Mouse (Mus musculus) 3T3-L1 (cell line): ENCODE measurements around the gene Rbck1.
A peak's percentile ranks its signal among the peaks of the same experiment; 100 is the strongest.

Source experiments
- DNase-seq: peaks from one replicate; pipeline ENCODE4 v3.0.0-alpha.2; 2015; ENCODE audit warnings: low read depth, low spot score

Gene Rbck1

DNA sequence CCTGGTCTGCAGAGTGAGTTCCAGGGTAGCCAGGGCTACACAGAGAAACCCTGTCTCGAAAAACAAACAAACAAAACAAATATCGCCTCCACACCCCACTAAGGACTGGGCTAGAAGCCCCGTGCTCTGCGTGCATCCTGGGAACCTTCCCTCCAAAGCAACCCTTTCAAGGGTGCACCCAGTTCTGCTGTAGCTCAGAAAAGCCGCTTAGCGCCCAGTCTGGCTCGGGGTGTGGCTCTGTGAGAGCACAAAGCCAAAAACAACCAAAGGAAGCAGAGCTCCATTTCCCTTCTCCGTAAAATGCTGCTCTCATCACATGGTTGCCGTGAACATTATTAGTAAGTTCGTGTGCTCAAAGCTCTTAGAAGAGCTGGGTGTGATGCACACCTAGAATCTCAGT is 11.9 kb upstream of the Rbck1 start:
- DNase-seq: peak; percentile 49

DNA sequence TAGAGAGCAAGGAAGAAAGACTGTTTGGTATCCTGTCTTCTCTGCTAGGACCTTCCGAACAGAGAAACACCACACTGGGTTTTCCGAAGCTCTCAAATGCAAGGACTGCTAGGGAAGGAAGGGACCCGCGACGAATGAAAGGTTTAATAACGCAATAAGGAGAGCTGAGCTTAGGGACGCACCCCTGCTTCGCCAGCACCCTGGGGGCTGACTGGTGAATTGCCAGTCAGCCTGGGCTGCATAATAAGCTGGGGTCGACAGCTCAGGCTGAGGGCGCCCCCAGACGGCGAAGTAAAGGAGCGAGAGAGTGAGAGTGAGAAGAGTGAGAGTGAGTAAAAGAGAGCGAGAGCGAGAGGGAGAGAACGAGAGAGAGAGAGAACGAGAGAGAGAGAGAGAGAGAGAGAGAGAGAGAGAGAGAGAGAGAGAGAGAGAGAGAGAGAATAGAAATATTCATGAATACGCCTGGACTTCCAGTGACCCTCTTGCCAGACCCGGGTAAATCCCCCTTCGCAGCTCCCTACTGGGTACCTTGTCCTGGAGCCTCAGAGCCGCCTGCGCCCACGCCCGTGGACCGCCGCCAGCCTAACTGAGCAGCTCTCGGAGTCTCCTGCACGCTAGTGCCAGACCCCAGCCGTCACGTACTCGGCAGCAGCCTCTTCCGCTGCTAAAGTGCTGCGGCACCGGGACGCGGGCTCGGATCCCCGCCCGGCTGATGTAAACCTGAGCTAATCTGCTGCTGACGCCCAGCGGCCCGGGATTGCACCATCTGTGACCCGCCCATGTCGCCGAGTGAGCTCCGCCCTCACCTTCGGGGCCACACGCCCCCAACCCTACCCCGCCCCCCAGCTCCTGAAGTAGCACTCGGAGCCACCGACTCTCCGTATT is 11.1 kb upstream of the Rbck1 start, which contains the start of gene Trib3:
Gene Trib3, minus strand, starts transcription at position 704 of the 885 bp plus-strand sequence.
- peak; percentile 92 for DNase-seq

DNA sequence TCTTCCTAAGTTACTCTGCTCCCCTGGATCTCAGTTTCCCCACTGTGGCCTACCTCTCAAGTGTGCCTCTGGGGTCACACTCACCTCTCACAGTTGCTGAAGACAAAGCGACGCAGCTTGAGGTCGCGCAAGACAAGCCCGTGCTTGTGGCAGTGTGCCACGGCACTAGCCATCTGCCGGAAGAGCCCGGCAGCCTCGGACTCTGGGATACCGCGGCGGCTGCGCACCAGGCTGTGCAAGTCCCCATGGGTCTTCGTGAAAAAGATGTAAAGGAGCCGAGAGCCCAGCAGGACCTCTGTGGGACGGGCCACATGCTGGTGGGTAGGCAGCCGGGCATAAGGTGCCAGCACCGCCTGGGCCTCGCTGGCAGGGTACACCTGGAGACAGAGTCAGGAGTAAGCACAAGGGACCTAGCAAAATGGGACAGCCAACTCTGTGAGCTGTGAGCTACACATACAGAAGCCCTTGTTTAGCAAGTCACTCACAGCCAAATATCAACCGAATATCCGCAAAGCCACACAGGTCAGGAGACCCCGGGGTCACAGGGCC is 7.3 kb upstream of the Rbck1 start:
- no peak for DNase-seq

DNA sequence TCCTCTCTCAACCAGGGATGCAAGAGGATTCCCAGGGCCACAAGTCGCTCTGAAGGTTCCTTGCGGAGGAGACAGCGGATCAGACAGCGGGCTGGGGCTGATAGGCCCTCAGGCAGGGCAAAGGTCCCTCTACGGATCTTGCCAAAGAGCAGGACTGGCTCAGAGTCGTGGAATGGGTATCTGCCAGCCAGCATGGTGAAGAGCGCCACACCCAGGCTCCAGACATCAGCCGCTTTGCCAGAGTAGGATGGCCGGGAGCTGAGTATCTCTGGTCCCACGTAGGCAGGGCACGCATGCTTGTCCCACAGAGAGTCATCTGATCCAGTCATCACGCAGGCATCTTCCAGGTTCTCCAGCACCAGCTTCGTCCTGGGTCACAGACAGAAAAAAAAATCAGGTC is 5.9 kb upstream of the Rbck1 start:
- DNase-seq: no peak

DNA sequence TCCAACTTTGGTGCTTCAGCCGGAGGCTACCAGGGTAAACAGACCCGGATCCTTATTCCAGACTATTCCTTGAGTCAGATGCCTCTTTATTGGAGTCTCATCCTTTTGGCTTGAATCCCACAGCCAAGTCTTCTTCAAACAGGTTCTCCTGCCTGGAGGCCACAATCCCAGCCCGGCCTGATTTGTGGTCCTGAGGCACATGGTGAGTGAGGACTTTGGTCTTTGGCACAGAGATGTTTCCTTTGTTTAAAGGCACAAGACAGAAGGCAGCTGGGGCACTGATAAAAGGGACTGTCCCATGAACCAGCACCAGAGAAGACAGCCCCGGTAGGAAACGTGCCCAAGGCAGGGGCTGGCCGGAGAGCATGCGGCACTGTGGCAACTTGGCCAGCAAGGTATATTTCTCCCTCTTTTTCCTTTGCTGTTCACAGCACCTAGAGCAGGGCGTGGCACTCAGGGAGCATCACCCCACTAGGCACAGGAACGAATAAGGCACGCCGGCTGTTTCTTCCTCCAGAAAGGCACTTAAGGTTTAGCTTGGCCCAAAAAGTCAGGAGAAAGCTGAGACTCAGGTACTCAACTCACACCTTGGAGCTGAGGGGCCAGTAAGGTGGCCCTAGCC is 5.2 kb upstream of the Rbck1 start:
- DNase-seq: no peak

DNA sequence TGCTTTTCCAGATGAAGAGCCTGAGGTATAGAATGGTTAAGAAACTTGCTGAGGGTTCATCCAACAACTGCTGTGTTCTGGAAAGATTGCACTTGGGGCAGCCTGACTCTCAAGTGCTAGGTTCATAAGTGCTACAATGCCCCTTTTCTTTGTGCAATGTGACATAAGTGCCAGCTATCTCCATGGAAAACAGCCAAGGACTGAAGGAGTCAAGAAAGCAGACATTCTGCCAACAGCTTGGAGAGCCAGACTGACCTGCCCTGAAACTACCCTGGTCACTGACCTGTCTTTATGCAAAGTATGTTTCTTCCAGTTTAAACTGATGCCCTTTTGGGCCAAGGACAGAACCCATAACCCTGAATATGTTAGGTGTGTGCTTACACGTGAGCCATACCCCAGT is 4.4 kb upstream of the Rbck1 start:
- DNase-seq: peak; percentile 60

DNA sequence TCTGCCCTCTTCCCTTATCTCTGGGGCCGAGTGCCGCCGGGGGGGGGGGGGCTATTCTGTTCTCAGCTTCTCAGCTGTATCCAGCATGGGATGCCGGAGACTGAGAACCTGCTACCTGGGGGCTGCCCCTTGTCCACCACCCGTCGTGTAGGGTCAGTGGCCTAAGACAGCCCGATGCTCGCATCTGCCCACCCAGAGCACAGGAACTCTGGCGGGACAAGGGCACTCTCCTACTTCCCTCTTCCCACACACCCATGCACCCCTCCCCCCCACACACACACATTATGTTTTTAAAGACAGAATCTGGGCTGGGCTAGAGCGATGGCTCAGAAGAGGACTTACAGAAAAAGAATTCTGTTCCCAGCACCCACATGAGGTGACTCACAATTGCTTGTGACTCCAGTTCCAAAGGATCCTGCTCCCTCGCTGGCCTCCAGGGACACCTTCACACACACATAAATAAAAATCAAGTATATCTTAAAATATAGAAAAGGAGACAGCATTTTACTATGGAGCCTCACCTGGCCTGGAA is 2.9 kb upstream of the Rbck1 start:
- DNase-seq: peak; percentile 64

DNA sequence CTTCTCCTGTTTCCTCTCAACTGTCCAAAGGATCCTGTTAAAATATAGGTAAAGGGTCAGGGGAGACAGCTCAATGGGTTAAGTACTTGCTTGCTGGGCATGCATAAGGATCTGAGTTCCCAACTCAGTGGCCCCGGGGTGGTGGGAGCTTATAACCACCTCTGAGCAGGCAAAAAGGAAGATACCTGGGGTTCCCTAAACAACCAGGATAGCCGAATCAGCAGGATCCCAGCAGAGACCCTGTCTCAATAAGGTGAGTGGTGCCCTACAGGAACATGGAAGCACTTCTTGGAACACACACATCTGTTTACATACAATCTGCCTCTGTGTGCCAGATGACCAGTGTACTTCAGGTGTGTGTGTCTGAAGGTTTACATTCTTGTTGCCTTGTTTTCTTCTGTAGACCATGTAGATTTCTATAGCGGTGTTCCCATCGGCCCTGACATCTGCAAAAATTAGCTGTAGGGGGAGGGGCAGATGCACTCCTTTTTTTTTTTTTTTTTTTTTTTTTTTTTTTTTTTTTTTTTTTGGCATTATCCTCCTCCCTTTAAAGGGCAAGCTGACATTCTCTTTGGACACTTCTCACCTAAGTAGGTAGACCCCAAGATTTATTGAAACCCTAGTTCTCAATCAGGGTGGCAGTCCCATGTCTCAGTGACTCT is 1.0 kb upstream of the Rbck1 start:
- DNase-seq: no peak

DNA sequence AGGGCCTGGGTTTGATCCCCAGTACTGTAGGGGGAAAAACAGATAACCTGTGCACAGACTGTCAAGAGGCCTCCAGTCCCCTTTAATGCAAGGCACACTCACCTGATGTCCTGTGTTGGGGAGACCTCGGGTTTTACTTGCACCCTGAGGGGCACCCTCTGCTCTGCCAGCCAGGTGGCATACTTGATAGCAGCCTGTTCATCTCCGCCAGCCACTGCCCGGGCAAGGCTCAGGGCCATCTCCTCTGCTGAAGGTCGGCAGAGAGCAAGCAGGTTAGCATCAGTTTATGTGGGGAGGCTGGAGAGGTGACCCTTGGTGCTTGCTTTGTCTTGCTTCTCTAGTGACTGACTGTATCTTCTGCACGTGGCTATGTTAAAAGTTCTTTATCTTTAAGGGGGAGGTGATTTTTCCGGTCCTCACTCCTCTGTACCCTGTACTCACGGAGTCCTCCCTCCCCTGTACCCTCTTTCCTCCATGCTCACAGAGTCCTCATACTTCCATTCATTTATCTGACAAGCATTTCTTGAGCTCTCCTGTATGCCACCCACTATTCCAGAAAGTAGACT is 1.5 kb downstream of the Rbck1 start:
- DNase-seq: no peak

DNA sequence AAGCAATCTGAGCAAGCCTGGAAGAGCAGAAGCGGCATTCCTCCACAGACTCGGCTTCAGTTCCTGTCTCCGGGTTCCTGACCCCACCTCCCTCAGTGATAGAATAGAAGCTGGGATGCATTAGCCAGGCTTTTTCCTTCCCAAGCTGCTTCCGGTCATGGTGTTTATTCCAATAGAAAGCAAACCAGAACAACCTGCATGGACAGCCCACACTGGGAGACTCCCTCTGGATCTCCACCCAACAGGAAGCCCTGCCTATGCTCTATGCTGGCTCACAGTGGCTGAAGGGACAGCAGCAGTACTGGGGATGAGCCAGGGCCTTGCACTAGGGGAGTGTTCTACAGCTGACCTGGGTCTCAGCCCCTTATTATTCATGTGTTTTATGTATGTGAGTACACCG is 4.5 kb downstream of the Rbck1 start:
- no peak for DNase-seq

DNA sequence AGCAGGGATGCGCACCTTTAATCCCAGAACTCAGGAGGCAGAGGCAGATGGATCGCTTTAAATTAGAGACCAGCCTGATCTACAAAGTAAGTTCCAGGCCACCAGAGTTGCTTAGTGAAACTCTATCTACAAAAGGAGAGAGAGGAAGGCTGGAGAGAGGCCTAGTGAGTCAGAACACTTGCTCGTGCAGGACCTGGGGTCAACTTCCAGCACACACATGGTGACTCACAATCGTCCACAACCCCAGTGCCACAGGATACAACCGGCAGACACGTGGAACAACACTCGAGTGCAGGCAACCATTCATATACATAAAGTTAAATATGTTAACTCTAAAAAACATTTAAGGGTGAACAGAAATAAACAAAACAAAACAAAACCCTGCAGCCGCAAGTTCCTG is 5.8 kb downstream of the Rbck1 start:
- peak; percentile 94 for DNase-seq

DNA sequence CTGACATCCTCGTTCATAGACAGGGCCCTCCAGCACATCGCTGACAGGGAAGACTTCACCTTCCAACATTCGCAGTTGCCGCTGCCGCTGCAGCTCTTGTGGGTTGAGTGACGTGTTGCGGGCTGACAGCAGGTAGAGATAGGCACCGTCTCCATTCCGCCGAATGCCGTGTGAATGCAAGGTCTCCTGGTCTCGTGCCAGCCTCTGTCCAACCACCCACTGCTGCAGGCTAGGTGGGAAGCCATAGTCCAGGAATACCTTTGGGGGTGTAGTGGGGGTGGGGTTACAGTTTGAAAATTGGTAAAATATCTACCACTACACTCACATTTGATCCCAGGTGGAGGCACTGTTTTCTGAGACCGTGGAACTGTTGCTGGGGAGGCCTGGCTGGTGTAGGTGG is 6.3 kb downstream of the Rbck1 start:
- DNase-seq: no peak

DNA sequence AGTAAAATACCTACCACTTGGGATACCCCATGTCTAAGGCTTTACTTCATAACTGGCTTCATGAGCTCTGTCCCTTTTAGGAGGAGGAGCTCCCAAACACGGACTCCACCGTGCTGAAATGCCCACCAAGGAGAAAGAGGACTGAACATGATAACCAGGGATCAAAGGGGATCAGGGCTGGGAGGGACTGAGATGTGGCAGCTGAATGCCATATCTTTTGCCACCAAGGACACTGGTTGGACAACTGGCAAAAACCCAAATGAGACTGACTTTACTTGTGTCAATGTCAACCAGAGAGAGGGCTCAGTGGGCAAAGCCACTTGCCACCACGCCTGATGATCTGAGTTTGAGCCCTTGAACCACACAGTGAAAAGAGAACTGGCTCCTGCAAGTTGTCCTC is 7.6 kb downstream of the Rbck1 start:
- no peak for DNase-seq

DNA sequence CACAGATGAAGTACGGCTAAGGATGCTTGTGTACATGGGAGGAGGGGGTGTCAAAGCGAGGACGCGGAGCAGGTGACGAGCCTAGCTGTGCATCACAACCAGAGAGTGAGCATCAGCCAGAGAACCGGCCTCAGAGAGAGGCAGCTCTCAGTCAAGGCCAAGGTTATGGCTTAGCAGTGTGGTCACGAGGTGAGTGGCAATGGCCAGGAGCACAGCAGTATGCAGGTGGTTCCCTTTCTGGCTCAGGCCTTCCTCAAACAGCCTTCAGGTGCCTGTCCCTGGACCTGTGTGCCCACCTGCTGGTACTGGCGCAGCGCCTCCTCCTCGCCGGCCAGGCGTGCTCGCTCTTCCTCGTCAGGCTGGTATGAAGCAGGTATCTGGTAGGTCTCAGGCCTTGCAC is 8.5 kb downstream of the Rbck1 start:
- DNase-seq: no peak

DNA sequence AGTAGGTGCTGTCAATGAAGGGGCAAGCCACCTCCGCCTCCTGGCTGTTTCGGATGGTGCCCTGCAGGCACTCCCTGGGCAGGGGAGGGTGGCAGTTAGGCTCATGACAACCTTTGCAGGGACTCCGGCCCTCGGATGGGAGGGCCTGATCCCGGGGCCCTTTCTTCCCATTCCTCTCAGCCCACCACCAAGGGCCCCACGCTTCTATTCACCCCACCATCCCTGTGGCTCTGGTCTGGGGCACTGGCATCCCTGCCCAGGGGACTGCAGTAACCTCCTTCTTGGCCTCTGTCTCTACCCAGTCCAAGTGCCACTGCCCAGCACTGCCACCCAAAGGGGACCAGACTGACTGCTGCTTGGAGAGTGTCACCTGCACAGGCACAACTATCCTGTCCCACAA is 10.3 kb downstream of the Rbck1 start:
- DNase-seq: no peak

DNA sequence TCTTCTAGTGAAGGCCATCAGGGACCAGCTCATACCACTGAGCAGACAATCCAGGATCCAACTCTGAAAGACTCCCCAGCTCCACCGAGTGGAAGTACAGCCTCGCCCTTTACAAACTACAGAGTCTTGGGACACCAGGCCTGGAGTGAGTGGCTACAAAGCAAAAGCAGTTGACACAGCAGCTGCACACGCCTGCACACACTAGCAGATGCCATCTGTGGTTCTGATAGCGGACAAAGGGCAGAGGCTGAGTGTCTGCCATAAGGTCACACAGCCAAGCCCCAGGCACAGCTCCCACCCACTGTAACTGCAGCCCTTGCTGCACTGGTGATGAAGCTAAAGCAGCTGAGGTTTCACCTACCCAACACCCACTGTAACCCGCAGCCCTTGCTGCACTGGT is 10.9 kb downstream of the Rbck1 start:
- DNase-seq: no peak

DNA sequence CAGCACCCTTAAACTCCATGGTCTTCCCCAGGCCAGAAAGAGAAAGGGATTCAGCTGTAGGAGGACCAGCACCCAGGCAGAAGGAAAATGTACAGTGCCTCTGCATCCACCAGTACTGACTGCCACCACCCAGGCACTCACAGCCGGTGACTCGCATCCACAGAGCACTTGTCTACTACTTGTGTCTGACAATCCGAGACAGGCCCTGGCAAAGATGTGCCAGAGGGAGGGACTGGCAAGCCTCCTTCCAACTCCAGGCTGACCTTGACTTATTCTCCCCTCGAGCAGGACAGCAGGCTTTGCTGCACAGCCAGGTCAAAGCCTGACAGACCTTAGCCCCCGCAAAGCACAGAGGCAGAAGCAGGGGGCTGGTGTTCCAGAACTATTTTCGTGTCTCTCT is 15.4 kb downstream of the Rbck1 start:
- no peak for DNase-seq

DNA sequence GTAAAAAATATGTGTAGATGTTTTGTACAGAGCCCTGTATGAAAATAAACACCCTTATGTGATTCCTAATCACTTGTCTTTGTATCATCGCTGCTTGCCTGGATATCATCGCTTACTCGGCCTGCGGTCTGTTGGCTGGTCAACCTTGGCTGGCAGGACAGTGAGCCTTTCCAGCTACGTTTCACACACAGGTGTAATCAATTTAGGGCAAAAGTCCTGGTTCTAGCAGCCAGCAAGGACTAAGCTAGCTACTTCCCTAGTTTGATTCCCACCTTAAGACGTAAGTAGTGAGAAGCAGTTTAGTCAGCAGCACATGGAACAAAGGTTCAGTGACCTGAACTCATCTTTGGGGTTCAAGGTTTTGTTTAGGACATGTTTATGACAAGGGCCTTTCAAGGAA is 18.5 kb downstream of the Rbck1 start:
- no peak for DNase-seq

DNA sequence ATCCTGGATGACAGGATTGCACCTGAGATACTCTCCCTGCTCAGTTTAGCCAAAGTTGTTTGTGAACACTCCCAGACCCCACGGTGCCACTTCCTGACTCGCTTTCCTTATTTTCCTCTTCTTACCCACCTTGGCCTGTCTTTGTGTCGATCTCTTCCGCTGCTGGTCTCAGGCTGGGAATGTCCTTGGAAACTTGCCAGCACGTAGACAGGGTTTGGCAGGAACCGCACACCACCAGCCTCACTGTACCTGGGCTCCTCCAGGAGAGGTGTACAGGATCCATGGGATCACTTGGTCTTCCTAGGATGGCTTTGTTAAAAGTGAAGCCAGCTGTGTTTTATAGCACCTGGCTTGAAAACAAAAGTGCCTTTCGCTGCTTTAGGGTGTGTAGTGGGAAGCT is 19.5 kb downstream of the Rbck1 start:
- DNase-seq: no peak

DNA sequence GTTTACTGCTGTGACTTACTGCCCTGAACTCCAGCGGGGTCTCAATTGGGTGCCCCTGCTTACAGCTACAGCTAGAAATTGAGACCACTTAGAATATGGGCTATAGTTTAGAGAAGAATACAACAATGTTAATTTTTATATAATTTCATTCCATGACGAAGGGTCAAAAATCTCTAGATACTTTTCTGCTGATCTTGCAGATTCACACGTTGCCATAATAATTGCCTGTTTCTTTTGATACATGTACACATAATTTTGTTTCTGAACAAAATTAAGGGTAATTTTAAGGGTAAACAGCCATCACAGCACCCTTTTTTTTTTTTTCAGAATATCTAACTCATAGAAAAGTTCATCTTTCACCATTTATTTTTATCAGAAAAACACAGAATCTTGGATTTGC is 25.3 kb downstream of the Rbck1 start:
- DNase-seq: no peak

DNA sequence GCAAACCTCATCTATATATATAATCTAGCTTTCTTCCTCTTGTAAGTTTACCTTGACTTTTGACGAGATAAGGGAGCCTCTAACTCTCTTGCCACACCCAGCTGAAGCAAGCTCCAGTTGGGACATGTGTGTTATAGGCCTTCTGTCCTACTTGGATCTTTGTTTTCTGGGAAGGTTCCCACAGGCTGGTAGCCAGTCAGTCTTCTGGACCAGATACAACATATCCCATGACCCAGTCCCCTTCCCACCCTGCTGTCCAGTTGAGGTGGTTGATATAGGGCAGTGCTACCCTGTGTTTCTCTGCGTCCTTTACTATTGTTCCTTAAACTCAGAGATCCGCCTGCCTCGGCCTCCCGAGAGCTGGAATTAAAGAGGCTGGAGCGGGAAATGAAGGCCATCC is 27.0 kb downstream of the Rbck1 start:
- no peak for DNase-seq

DNA sequence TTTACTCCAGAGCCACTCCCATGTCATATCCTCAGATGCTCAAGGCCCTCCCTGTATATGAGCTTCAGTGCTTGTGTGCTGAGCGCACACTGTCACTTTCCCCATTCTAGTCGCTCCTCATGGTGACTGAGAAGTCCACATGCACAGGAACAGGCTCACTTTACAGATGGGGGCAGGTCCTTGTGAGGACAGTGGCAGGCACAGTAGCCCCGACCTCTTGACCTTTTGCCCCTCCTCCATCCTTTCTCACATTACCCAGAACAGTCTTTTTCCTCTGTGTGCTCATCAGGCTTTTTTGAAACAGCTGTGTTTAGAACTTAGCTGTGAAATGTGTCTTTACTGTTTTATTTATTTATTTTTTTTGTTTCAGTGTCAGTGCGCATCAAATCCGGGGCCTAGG is 28.7 kb downstream of the Rbck1 start:
- no peak for DNase-seq
